Mouse (Mus musculus) cerebellum, postnatal 4 days (tissue): Measurements from ENCODE around the gene Srek1.
A peak's percentile ranks its signal among the peaks of the same experiment; 100 is the strongest.

Experiments
- DNase-seq, 2 experiments: peaks; one replicate each; pipeline ENCODE4 v3.0.0; 2022; ENCODE audit warnings: low spot score in 2 of 2, mixed read lengths in 1 of 2

Gene Srek1

DNA sequence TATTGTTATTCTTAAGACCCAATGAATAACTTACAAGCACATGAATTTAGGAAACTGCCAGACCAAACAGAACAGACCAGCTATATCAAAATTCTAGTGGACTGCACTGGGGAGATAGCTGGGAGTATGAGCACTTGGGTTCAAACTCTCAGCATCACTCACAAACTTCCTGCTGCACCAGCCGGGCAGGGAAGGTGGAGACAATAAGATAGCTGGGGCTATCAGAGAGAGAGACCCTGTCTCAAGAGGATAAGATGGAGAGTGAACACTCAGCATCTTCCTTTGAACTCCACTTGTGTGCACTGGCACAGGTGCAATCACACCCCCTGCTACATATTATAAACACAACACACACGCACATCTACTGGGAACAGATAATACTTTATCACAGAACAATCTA lies 47.5 kb downstream of the Srek1 start:
- DNase-seq = no peak

DNA sequence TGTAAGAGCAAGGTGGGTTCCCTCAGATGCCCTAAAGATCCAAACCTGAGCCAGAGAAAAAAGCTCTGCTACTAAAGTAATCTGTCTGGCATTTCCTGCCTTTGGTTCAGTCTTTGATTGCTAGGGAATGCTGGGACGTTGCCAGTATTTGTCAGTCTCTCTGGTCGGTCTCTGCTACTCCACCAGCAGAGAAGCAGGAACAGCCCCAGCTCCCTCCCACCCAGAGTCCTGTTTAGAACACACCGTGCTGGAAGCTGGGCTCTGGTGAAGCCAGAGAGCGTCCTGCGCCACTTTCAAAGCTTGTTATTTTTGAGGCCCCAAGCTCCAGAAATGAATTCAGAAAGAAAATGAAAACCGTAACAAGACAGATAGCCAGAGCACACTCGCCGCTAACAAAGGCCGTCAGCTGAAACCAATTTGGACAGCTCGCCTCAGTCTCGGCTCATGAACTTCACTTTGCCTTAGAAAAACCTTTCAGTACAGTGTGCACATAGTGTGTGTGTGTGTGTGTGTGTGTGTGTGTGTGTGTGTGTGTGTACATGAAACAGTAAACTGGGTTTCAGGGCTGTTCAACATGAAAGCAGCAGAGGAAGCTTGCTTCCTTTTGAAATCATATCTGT lies 62.9 kb downstream of the Srek1 start:
- DNase-seq = no peak

DNA sequence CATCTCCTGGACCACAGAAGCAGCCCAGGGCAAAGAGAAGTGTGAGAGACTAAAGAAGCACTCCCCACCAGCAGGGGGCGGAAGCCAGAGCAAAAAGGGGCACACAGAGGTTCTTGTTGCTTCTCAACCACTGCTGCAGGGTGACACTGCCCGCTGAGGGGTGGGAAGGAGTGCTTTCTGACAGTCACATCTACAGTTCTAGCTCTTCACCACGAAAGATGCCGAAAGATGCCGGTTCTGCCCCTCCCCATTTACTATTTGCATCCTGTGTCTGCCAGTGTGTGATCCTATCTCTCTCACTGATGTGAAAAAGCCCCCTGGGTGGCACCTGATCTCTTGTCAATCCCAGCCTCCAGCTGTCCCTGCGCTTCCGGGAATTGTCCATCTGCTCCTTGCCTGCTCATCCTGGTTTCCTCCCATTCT lies 64.0 kb downstream of the Srek1 start:
- DNase-seq = peak in 1 of 2 experiments; percentile 22

DNA sequence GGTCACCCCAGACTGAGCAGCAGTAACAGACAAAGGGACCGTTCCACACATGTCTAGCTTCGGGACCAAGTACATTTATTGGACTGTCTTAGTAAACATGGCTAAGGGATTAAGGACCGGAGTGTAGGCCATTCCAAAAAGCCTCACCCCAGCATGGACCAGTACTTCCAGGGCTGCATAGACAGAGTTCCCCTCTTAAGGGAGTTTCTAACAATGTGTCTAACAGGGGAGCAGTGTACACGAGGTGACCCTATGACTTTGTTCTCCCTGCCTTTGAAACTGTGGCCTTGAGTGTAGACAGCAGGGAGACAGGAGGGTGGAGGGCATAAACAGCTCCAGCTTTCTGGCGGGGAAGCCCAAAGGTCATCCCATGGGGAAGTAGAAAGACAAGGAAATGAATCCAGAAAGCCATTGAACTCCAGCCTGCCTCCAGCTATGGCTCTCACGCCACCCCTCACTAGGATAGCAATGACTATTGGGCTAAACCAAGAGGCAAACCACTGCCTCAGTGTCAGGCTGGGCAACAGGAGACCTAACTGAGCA lies 68.9 kb downstream of the Srek1 start:
- DNase-seq = no peak

DNA sequence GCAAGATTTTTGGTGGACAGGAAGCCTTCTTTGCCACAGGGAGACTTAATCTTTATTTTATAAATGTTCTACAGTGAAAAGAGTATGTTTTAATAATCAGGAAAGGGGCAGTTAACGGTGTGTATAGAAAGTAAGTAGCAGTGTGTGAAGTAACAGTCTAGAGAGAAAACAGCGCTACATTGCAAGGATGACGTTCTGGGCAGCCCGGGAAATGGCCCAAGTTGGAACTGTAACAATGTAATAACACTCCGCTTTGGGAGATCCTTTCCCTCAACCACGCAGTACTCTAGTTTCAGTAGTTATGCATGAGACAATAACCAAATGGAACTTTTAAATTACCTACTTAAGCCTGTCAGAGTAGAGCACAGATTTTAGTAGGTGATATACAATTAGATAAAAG lies 70.6 kb downstream of the Srek1 start:
- no peak for DNase-seq

DNA sequence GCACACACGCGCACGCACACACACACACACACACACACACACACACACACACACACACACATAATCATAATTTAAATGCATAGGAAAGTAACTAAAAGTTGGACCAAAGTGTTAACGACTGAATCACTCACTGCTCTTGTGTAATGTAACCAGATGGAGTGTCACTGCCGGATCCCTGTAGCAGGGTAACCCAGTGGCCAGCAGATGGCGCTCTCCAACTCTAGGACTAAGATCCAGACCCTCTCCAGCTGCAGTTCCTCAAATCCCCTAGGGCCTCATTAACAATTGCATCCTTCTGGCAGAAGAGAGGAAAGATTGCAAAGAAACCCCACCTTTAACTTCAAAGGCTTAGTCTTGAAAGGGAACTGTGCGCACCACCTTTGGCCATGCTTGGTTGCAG lies 71.0 kb downstream of the Srek1 start:
- DNase-seq = peak; percentile 68 to 80

DNA sequence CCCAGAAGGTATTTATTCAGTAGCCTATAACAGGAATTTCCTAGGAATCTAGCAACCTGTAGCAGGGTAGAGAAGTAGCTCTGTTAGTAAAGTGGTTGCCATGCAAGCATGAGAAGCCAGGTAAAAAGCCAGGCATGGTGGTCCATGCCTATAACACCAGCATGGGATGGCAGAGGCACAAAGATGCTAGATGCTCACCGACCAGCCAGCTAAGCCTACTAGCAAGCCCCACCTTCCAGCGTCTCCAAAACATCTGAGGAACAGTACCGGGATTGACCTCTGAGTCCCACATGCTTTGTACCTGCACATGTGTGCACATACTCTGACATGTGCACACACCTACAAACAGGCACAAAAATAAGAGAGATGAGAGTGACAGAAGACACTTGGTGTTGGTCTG lies 72.1 kb downstream of the Srek1 start:
- no peak for DNase-seq

DNA sequence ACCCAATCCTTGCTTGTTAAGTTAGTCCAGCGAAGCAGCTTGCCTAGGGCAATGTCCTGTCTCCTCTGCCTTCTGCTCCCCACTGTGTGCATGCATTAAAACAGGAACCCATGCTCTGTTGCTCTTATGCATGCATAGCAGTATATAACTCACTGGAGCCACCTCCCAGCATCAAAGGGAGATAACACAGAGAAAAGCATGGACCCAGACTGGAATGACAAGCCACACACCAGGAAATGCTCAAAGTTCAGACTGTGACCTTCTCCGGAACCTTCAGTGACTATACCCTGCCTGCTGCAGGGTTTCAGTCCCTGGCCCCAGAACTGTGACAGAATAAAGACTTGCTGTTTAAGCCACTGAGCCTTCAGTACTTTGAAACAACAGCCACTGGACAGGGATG lies 73.7 kb downstream of the Srek1 start:
- DNase-seq = no peak

DNA sequence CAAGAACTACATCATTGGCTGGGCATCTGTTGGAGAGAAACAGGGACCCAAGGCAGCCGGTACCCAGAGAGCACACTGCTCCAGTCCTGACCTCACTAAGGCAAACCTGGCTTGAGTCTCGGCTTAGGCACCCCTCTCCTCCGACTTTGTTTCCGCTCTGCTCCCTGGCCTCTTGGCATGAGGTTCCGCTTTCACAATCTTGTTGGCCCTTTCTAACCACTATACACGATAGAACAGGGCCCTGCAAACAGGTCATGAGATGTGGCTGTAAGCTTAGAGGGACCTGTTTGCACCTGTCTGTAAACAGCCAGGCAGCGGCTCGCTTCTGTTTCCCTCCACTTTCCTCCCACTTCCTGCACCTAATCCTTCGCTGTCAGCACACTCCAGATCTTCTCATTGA lies 76.4 kb downstream of the Srek1 start:
- no peak for DNase-seq

DNA sequence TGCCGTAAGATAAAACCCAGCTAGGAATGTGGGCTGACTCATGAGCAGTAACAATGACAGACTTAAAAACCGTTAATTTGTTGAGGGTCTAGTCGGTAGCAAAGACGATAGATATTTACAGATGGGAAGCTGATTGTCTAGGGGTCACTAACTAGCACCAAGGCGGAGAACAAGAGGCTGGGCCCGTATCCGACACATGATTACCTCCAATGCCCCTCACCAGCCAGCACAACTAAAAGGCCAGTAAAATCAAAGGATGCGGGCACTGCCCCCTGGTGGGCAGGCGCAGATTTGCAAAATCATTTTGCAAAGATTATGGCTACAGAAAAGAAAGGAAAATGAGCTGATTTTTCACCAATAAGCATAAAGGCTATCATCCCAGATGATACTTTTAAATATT lies 78.2 kb downstream of the Srek1 start:
- DNase-seq = peak in 1 of 2 experiments; percentile 56

DNA sequence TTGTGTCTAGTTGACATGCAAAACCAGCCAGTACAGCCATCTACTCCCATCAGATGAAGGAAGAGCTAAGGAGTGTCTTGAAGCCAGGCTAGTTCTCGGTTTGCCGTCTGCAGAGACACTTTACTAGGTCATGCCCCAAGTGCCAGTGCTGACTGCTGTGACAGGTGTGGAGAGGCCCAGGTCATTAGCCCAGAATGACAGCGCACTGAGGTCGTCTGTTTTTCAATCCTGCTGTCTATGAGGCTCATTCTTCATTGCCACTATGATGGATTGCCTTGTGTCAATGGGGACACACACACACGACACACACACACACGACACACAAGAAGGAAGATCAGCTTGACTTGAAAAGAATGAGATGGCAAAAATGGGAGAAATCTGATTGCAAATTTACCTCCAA lies 79.0 kb downstream of the Srek1 start:
- no peak for DNase-seq
